Mouse (Mus musculus) limb, embryonic 10.5 days (tissue): Measurements from ENCODE around the gene AW011738. TPM values are rescaled to one million over a fixed set of nuclear protein-coding genes. Genes with fewer than 3 reads are reported as not detected.
A peak's percentile ranks its signal among the peaks of the same experiment; 100 is the strongest.

Experiments
- microRNA-seq: library from miRNA; unstranded; fragments of <30 nt; microRNA quantifications from one replicate; pipeline ENCODE4, GENCODE M21; 2017
- polyA plus RNA-seq: library from polyadenylated mRNA; unstranded; fragments of >200 nt; fragmentation: Nextera tagmentation; extraction: Ambion mirVana; gene quantifications from 2 replicates; pipeline ENCODE4 v1.2.1, GENCODE M21; 2016

AW011738 gene
- polyA plus RNA-seq, 1 experiment from 2014 or later, result 1.1 TPM

Small RNAs within 50 kb of the gene (microRNA-seq; reads per million reads assigned to microRNA genes)
- 8.5 reads per million, percentile 16 among the genes with 10 or more reads in this experiment for gene Mir7658

Other genes with a start within 250 kb of the AW011738 start
- gene C1qtnf12, start 241.0 kb upstream of the AW011738 start, polyA plus RNA-seq, result 23.4 and 24.5 TPM in 2 replicates
- gene B3galt6, start 210.7 kb upstream of the AW011738 start, polyA plus RNA-seq, result 13.3 and 14.8 TPM in 2 replicates
- 143 and 149 TPM in 2 replicates for gene Sdf4, start 210.4 kb upstream of the AW011738 start, polyA plus RNA-seq
- gene Tnfrsf4, start 189.5 kb upstream of the AW011738 start, polyA plus RNA-seq, result 0.60 and 0.61 TPM in 2 replicates
- gene Tnfrsf18, start 177.1 kb upstream of the AW011738 start, polyA plus RNA-seq, result 1.2 and 1.5 TPM in 2 replicates
- 0.54 and 0.67 TPM in 2 replicates for gene Ttll10, start 143.9 kb upstream of the AW011738 start, polyA plus RNA-seq
- gene 9430015G10Rik, start 93.3 kb upstream of the AW011738 start, polyA plus RNA-seq, result 76.0 and 78.5 TPM in 2 replicates
- 0.77 and 0.96 TPM in 2 replicates for gene Rnf223, start 72.8 kb upstream of the AW011738 start, polyA plus RNA-seq
- 36.5 and 49.0 TPM in 2 replicates for gene Agrn, start 5.8 kb upstream of the AW011738 start, polyA plus RNA-seq
- 0.20 and 0.45 TPM in 2 replicates for gene Isg15, start 2.5 kb upstream of the AW011738 start, polyA plus RNA-seq
- 0.18 and 0.29 TPM in 2 replicates for gene Perm1, start 12.6 kb downstream of the AW011738 start, polyA plus RNA-seq
- gene Plekhn1, start 31.6 kb downstream of the AW011738 start, polyA plus RNA-seq, result 24.2 and 25.2 TPM in 2 replicates
- gene Noc2l, start 32.7 kb downstream of the AW011738 start, polyA plus RNA-seq, result 103 and 141 TPM in 2 replicates
- 0.59 and 1.1 TPM in 2 replicates for gene Samd11, start 52.4 kb downstream of the AW011738 start, polyA plus RNA-seq
- gene Vmn2r-ps159, start 127.8 kb downstream of the AW011738 start, polyA plus RNA-seq, result not detected in 2 replicates